9 mouse cellular contexts compared by ENCODE assay signal in genomic region chr4:63118639-63119437, GRCm38 (mm10). TPM values are rescaled to one million over a fixed set of nuclear protein-coding genes. Genes with fewer than 3 reads are reported as not detected.
DNase-seq lines count a peak whose midpoint lies in the region; ATAC-seq and TF ChIP-seq lines count a peak whose summit lies in the region.
"Had no signal": no experiment of that assay in that cellular context is flagged by ENCODE, and none has a peak within 500 bp of the region (broad histone marks: within the 10 kb centered on the region; RNA-seq: fewer than 3 reads in every experiment).

No protein-coding gene starts in this region.

- no peak overlapping the region for H3K27ac ChIP-seq in forebrain, embryonic 11.5 days (ENCODE audit: low read depth, low read length)
- no peak overlapping the region for H3K27ac ChIP-seq in heart, embryonic 15.5 days
- H3K27ac ChIP-seq in liver, adult 2 months (replicated peaks; ENCODE audit: insufficient read depth, low read depth, low read length): no peak overlapping the region
- H3K27ac ChIP-seq in stomach, embryonic 16.5 days (ENCODE audit: low read length): no peak overlapping the region
- H3K27ac ChIP-seq: embryonic facial prominence, embryonic 15.5 days had no signal

- no peak for TF ChIP-seq POLR2A in liver, adult 2 months (IDR thresholded peaks at IDR 0.05; ENCODE audit: extremely low read depth, insufficient read depth, low read length)

- H3K27me3 ChIP-seq in forebrain, embryonic 11.5 days (ENCODE audit: control insufficient read depth, insufficient read depth, low read length): no peaks in the 10 kb centered on the region
- no peaks in the 10 kb centered on the region for H3K27me3 ChIP-seq in heart, embryonic 15.5 days
- H3K27me3 ChIP-seq in liver, adult 2 months (ENCODE audit: control insufficient read depth, insufficient read depth, low read length): no peaks in the 10 kb centered on the region
- H3K27me3 ChIP-seq in stomach, embryonic 16.5 days (ENCODE audit: control insufficient read depth, insufficient read depth, low read length): no peaks in the 10 kb centered on the region
- H3K27me3 ChIP-seq: embryonic facial prominence, embryonic 15.5 days had no signal

- WGBS in forebrain, embryonic 11.5 days: 78% methylated on average over 5 of the region's 5 CpGs
- WGBS in heart, embryonic 15.5 days: 86% methylated on average over 5 of the region's 5 CpGs
- WGBS in liver, adult 2 months: 95% methylated on average over 5 of the region's 5 CpGs
- WGBS in stomach, embryonic 16.5 days: 86% methylated on average over 5 of the region's 5 CpGs

- DNase-seq in CD8-positive naive resting alpha-beta T cell, adult 2 months (ENCODE audit: low read depth in 2 of 2, low spot score in 2 of 2): peak; percentile 47 to 58
- DNase-seq in c-Kit-positive CD71-negative TER-119-negative erythroid progenitor cells, embryonic 14.5 days (ENCODE audit: low read depth): peak; percentile 50
- DNase-seq in forebrain, embryonic 11.5 days (ENCODE audit: low spot score): peak; percentile 87
- peak; percentile 93 for DNase-seq in kidney, postnatal 10 days
- DNase-seq in liver, adult 2 months (ENCODE audit: extremely low read depth, low read depth, low spot score): peak; percentile 57
- peak; percentile 76 for DNase-seq in neural tube, embryonic 10.5 days (ENCODE audit: extremely low spot score, low spot score)

- peak; percentile 81 for ATAC-seq in forebrain, embryonic 11.5 days (replicated peaks; ENCODE audit: low FRiP score)
- peak; percentile 60 for ATAC-seq in heart, embryonic 15.5 days (replicated peaks; ENCODE audit: insufficient number of reproducible peaks, insufficient read depth, low FRiP score, low read depth)
- ATAC-seq in stomach, embryonic 16.5 days (ENCODE audit: insufficient read depth, low FRiP score): peak; percentile 81

- no peak overlapping the region for H3K4me3 ChIP-seq in forebrain, embryonic 11.5 days (ENCODE audit: low read depth, low read length)
- H3K4me3 ChIP-seq in heart, embryonic 15.5 days: no peak overlapping the region
- no peak overlapping the region for H3K4me3 ChIP-seq in liver, adult 2 months (ENCODE audit: insufficient read depth, low read depth, low read length)
- no peak overlapping the region for H3K4me3 ChIP-seq in stomach, embryonic 16.5 days (replicated peaks; ENCODE audit: low read length)
- H3K4me3 ChIP-seq: embryonic facial prominence, embryonic 15.5 days had no signal

- peak; percentile 99 for TF ChIP-seq CTCF in liver, adult 2 months (IDR thresholded peaks at IDR 0.05; ENCODE audit: low read depth, low read length)

- peaks cover 4% of the 10 kb centered on the region; the same call in 1 of the 2 replicates for H3K36me3 ChIP-seq in forebrain, embryonic 11.5 days (ENCODE audit: control insufficient read depth, insufficient read depth, low read length)
- H3K36me3 ChIP-seq in heart, embryonic 15.5 days: peaks cover 4% of the 10 kb centered on the region; the same call in 1 of the 2 replicates
- no peaks in the 10 kb centered on the region for H3K36me3 ChIP-seq in liver, adult 2 months (ENCODE audit: control insufficient read depth, insufficient read depth, low read length)
- H3K36me3 ChIP-seq in stomach, embryonic 16.5 days (ENCODE audit: control insufficient read depth, insufficient read depth, low read length): peaks cover 15% of the 10 kb centered on the region

- H3K4me1 ChIP-seq in forebrain, embryonic 11.5 days (replicated peaks; ENCODE audit: control insufficient read depth, insufficient read depth, low read length): no peaks in the 10 kb centered on the region
- no peaks in the 10 kb centered on the region for H3K4me1 ChIP-seq in heart, embryonic 15.5 days (replicated peaks)
- H3K4me1 ChIP-seq in liver, adult 2 months (ENCODE audit: control insufficient read depth, insufficient read depth, low read length): no peaks in the 10 kb centered on the region
- no peaks in the 10 kb centered on the region for H3K4me1 ChIP-seq in stomach, embryonic 16.5 days (ENCODE audit: control insufficient read depth, insufficient read depth, low read length)
- H3K4me1 ChIP-seq: embryonic facial prominence, embryonic 15.5 days had no signal

- no peak overlapping the region for H3K4me2 ChIP-seq in forebrain, embryonic 11.5 days (ENCODE audit: low read depth, low read length, severe bottlenecking)
- no peak overlapping the region for H3K4me2 ChIP-seq in heart, embryonic 15.5 days
- no peak overlapping the region for H3K4me2 ChIP-seq in stomach, embryonic 16.5 days (ENCODE audit: low read depth, low read length)
- H3K4me2 ChIP-seq: embryonic facial prominence, embryonic 15.5 days had no signal

- H3K9ac ChIP-seq in forebrain, embryonic 11.5 days (ENCODE audit: low read length): no peak overlapping the region
- no peak overlapping the region for H3K9ac ChIP-seq in heart, embryonic 15.5 days
- no peak overlapping the region for H3K9ac ChIP-seq in liver, adult 2 months (ENCODE audit: low read depth, low read length)
- H3K9ac ChIP-seq in stomach, embryonic 16.5 days (ENCODE audit: low read length): no peak overlapping the region
- H3K9ac ChIP-seq: embryonic facial prominence, embryonic 15.5 days had no signal

- no peaks in the 10 kb centered on the region for H3K9me3 ChIP-seq in forebrain, embryonic 11.5 days (ENCODE audit: control insufficient read depth, low read length)
- no peaks in the 10 kb centered on the region for H3K9me3 ChIP-seq in heart, embryonic 15.5 days (replicated peaks)
- no peaks in the 10 kb centered on the region for H3K9me3 ChIP-seq in stomach, embryonic 16.5 days (replicated peaks; ENCODE audit: control insufficient read depth, low read length)
- H3K9me3 ChIP-seq: embryonic facial prominence, embryonic 15.5 days had no signal

- no peaks in the 10 kb centered on the region for H3K79me2 ChIP-seq in liver, adult 2 months (ENCODE audit: control insufficient read depth, insufficient read depth, low read length)

RNA-seq across cellular contexts. Expression of gene Ambp, which starts 35.8 kb away (rescaled TPM):
- not detected in 2 replicates for polyA plus RNA-seq in forebrain, embryonic 11.5 days (2014; fragmentation: Nextera tagmentation; extraction: Ambion mirVana)
- polyA plus RNA-seq in heart, embryonic 15.5 days (2015; fragmentation: Nextera tagmentation; extraction: Ambion mirVana): 1.5 and 8.2 TPM in 2 replicates
- total RNA-seq in liver, adult 2 months (2014; rRNA removed): 3,181 and 3,254 TPM in 2 replicates
- polyA plus RNA-seq in liver, adult 2 months (2012; rRNA removed): 2,073 and 2,202 TPM in 2 replicates
- polyA plus RNA-seq in stomach, embryonic 16.5 days (2015; fragmentation: Nextera tagmentation; extraction: Ambion mirVana): 86.7 and 116 TPM in 2 replicates

RNA-seq across cellular contexts. Expression of gene Kif12, which starts 53.1 kb away (rescaled TPM):
- polyA plus RNA-seq in forebrain, embryonic 11.5 days (2014; fragmentation: Nextera tagmentation; extraction: Ambion mirVana): not detected in 2 replicates
- 0.13 and 0.48 TPM in 2 replicates for polyA plus RNA-seq in heart, embryonic 15.5 days (2015; fragmentation: Nextera tagmentation; extraction: Ambion mirVana)
- 0.27 and 0.28 TPM in 2 replicates for total RNA-seq in liver, adult 2 months (2014; rRNA removed)
- 0.39 and 0.64 TPM in 2 replicates for polyA plus RNA-seq in liver, adult 2 months (2012; rRNA removed)
- polyA plus RNA-seq in stomach, embryonic 16.5 days (2015; fragmentation: Nextera tagmentation; extraction: Ambion mirVana): 27.3 and 27.4 TPM in 2 replicates
- polyA plus RNA-seq: embryonic facial prominence, embryonic 15.5 days had no signal

Comparison
In these comparisons a context has a peak if more than half of its experiments do, and no peak if none do; other contexts are left out.
1. RNA of gene Kif12, which starts 53.1 kb away (polyA plus RNA-seq): 27.3 to 27.4 TPM in stomach, embryonic 16.5 days; 0.39 to 0.64 TPM in liver, adult 2 months, 0.13 to 0.48 TPM in heart, embryonic 15.5 days and not detected in forebrain, embryonic 11.5 days; every median in the first group is over 10 times any median in the second.
2. Peak in every context shown above with its lines, with median percentiles within 50 percentile points of each other: DNase-seq and ATAC-seq.